Mouse (Mus musculus) lung, embryonic 14.5 days (tissue): ENCODE measurements around the gene Fbxl8. TPM values are rescaled to one million over a fixed set of nuclear protein-coding genes. Genes with fewer than 3 reads are reported as not detected.
A peak's percentile ranks its signal among the peaks of the same experiment; 100 is the strongest.

ENCODE experiments used
- ATAC-seq: fragments of 200-750 bp; cut with Nextera tagmentation; 2 replicates; pipeline ENCODE4 v1.8.0; 2017; ENCODE audit warnings: mild to moderate bottlenecking, moderate TSS enrichment, moderate library complexity; ENCODE audit not compliant: insufficient read depth
- DNase-seq: peaks from one replicate; pipeline ENCODE4 v3.0.0-alpha.2; 2015
- H3K27ac ChIP-seq: fragments of 300-500 bp; sonication (generic); 2 replicates; pipeline ENCODE4 v1.5.1; 2014; ENCODE audit warnings: low read depth, mild to moderate bottlenecking, moderate library complexity
- H3K27me3 ChIP-seq: fragments of 300-500 bp; sonication (generic); 2 replicates; pipeline ENCODE4 v1.6.1; 2014; ENCODE audit warnings: low read length, control low read depth; ENCODE audit not compliant: insufficient read depth
- H3K36me3 ChIP-seq: fragments of 300-500 bp; sonication (generic); 2 replicates; pipeline ENCODE4 v1.6.1; 2014; ENCODE audit warnings: control low read depth; ENCODE audit not compliant: insufficient read depth
- H3K4me1 ChIP-seq: fragments of 300-500 bp; sonication (generic); 2 replicates; pipeline ENCODE4 v1.6.1; 2014; ENCODE audit warnings: antibody characterized with exemption, control low read depth; ENCODE audit not compliant: insufficient read depth
- H3K4me2 ChIP-seq: fragments of 300-500 bp; sonication (generic); 2 replicates; pipeline ENCODE4 v1.6.1; 2014; ENCODE audit warnings: mild to moderate bottlenecking
- H3K4me3 ChIP-seq: fragments of 300-500 bp; sonication (generic); 2 replicates; pipeline ENCODE4 v1.5.1; 2014; ENCODE audit warnings: low read depth, low read length
- H3K9ac ChIP-seq: fragments of 300-500 bp; sonication (generic); 2 replicates; pipeline ENCODE4 v1.6.1; 2014
- H3K9me3 ChIP-seq: fragments of 300-500 bp; sonication (generic); 2 replicates; pipeline ENCODE4 v1.6.1; 2016; ENCODE audit warnings: low read depth, low read length, control low read depth
- CTCF ChIP-seq: IDR thresholded peaks from 2 replicates; pipeline ENCODE4 v1.5.1; 2016; ENCODE audit warnings: antibody characterized with exemption, low read depth
- WGBS: fragments of 180-500 bp; shearing (Covaris S2); extraction: QIAGEN DNeasy Blood & Tissue Kit; methylation state at CpG from one replicate; pipeline ENCODE4 v1.1.7; 2014; 5-methylcytosine and 5-hydroxymethylcytosine counted together
- polyA plus RNA-seq: library from polyadenylated mRNA; unstranded; fragments of >200 nt; fragmentation: Nextera tagmentation; extraction: Ambion mirVana; gene quantifications from 2 replicates; pipeline ENCODE4 v1.2.1, GENCODE M21; 2014

The Fbxl8 gene
- polyA plus RNA-seq, result 3.8 and 4.6 TPM in 2 replicates

- peak within 1 kb of the TSS; percentile 73 for H3K4me2 ChIP-seq
- H3K4me3 ChIP-seq, result peak within 1 kb of the TSS; percentile 71
- no peak within 1 kb of the TSS for H3K27ac ChIP-seq
- TF ChIP-seq CTCF, result peak; percentile 29; the same call in 1 of the 2 replicates
- no peaks in the 10 kb centered on the region for H3K36me3 ChIP-seq
- peak; percentile 83 for DNase-seq
- peaks cover 51% of the 10 kb centered on the region for H3K27me3 ChIP-seq
- H3K4me1 ChIP-seq, result peaks cover 19% of the 10 kb centered on the region
- no peaks in the 10 kb centered on the region for H3K9me3 ChIP-seq
- under 1% methylated on average over 54 of the region's 54 CpGs for WGBS
- H3K9ac ChIP-seq, result peak within 1 kb of the TSS; percentile 64
- peak; percentile 64; the same call in 1 of the 2 replicates for ATAC-seq
Observed at GRCm38 (mm10) chr8:105264024-105264982, at the start of gene Fbxl8, which contains the start of gene Tradd. Gene Fbxl8 (plus strand): TSS chr8:105264648. Gene Tradd (minus strand): TSS chr8:105264609.

GRCm38 (mm10) chr8:105217926-105218522 is 46.4 kb upstream of the Fbxl8 start:
- no peaks in the 10 kb centered on the region for H3K27me3 ChIP-seq
- H3K4me1 ChIP-seq, result no peaks in the 10 kb centered on the region
- DNase-seq (peak; percentile 90), ATAC-seq (peak; percentile 17; the same call in 1 of the 2 replicates)
- WGBS, result 74% methylated on average over 5 of the region's 5 CpGs
- peaks cover 24% of the 10 kb centered on the region for H3K36me3 ChIP-seq
- H3K9ac ChIP-seq, result no peak overlapping the region
- no peak overlapping the region for H3K4me2 ChIP-seq
- H3K4me3 ChIP-seq, result no peak overlapping the region
- H3K9me3 ChIP-seq, result no peaks in the 10 kb centered on the region
- no peak overlapping the region for H3K27ac ChIP-seq
- peak; percentile 76 for TF ChIP-seq CTCF

GRCm38 (mm10) chr8:105223850-105224249 is 40.6 kb upstream of the Fbxl8 start:
- ATAC-seq, result no peak
- H3K36me3 ChIP-seq, result no peaks in the 10 kb centered on the region
- peak overlapping the region; percentile 82 for H3K4me2 ChIP-seq
- H3K9me3 ChIP-seq, result no peaks in the 10 kb centered on the region
- H3K4me1 ChIP-seq, result peaks cover 10% of the 10 kb centered on the region
- TF ChIP-seq CTCF, result no peak
- H3K4me3 ChIP-seq, result no peak overlapping the region
- 70% methylated on average over 7 of the region's 7 CpGs for WGBS
- no peak for DNase-seq
- no peaks in the 10 kb centered on the region for H3K27me3 ChIP-seq
- H3K9ac ChIP-seq, result no peak overlapping the region
- H3K27ac ChIP-seq, result peak overlapping the region; percentile 90

- Histone ChIP-seq H3K4me1 (peaks cover 10% of the 10 kb centered on the region), H3K27ac (peak within 1 kb of the TSS; percentile 90), H3K36me3 (no peaks in the 10 kb centered on the region), H3K27me3 (no peaks in the 10 kb centered on the region), H3K9me3 (no peaks in the 10 kb centered on the region), H3K4me2 (peak within 1 kb of the TSS; percentile 82), H3K9ac (peak within 1 kb of the TSS; percentile 87), H3K4me3 (peak within 1 kb of the TSS; percentile 98)
- 2% methylated on average over 34 of the region's 34 CpGs for WGBS
- ATAC-seq (peak; percentile 95), DNase-seq (peak; percentile 99)
- no peak for TF ChIP-seq CTCF
Observed at GRCm38 (mm10) chr8:105224413-105225271, 39.8 kb upstream of the Fbxl8 start, which contains the start of gene D230025D16Rik. Gene D230025D16Rik (plus strand): TSS chr8:105225145.

- ATAC-seq (no peak), DNase-seq (no peak)
- Histone ChIP-seq H3K4me3 (peak overlapping the region; percentile 98), H3K9me3 (no peaks in the 10 kb centered on the region), H3K27ac (peak overlapping the region; percentile 69; the same call in 1 of the 2 replicates), H3K36me3 (no peaks in the 10 kb centered on the region), H3K9ac (peak overlapping the region; percentile 87), H3K4me2 (peak overlapping the region; percentile 82), H3K27me3 (no peaks in the 10 kb centered on the region), H3K4me1 (peaks cover 10% of the 10 kb centered on the region)
- 0% methylated on average over 27 of the region's 27 CpGs for WGBS
- TF ChIP-seq CTCF, result no peak
Observed at GRCm38 (mm10) chr8:105225272-105225593, 39.2 kb upstream of the Fbxl8 start.

GRCm38 (mm10) chr8:105225917-105226316 is 38.5 kb upstream of the Fbxl8 start:
- peak; percentile 49 for DNase-seq
- 8% methylated on average over 6 of the region's 6 CpGs for WGBS

More at GRCm38 (mm10) chr8:105225917-105226316, 38.5 kb upstream of the Fbxl8 start:
- peaks cover 10% of the 10 kb centered on the region for H3K4me1 ChIP-seq
- H3K27me3 ChIP-seq, result no peaks in the 10 kb centered on the region
- peak overlapping the region; percentile 98 for H3K4me3 ChIP-seq
- no peaks in the 10 kb centered on the region for H3K9me3 ChIP-seq
- peak overlapping the region; percentile 87 for H3K9ac ChIP-seq
- no peak for TF ChIP-seq CTCF
- H3K36me3 ChIP-seq, result no peaks in the 10 kb centered on the region
- ATAC-seq, result peak; percentile 16; the same call in 1 of the 2 replicates
- H3K27ac ChIP-seq, result peak overlapping the region; percentile 25; the same call in 1 of the 2 replicates
- H3K4me2 ChIP-seq, result peak overlapping the region; percentile 82
